Mouse (Mus musculus) forebrain, postnatal 0 days (tissue): ENCODE results near the gene Smok3c. TPM values are rescaled to one million over a fixed set of nuclear protein-coding genes. Genes with fewer than 3 reads are reported as not detected.

Experiments
- ATAC-seq: fragments of 200-750 bp; cut with Nextera tagmentation; 2 replicates; pipeline ENCODE4 v1.8.0; 2017; ENCODE audit warnings: mild to moderate bottlenecking, moderate library complexity
- DNase-seq: peaks from one replicate; pipeline ENCODE4 v3.0.0-alpha.2; 2015
- H3K27ac ChIP-seq: fragments of 300-500 bp; sonication (generic); 2 replicates; pipeline ENCODE4 v1.5.1; 2014; ENCODE audit warnings: low read depth, mild to moderate bottlenecking, antibody characterized with exemption, low read length, moderate library complexity, mixed read lengths
- H3K27me3 ChIP-seq: fragments of 300-500 bp; sonication (generic); 2 replicates; pipeline ENCODE4 v1.6.1; 2014; ENCODE audit warnings: mild to moderate bottlenecking, low read length, mixed read lengths; ENCODE audit not compliant: insufficient read depth
- H3K36me3 ChIP-seq: fragments of 300-500 bp; sonication (generic); 2 replicates; pipeline ENCODE4 v1.6.1; 2014; ENCODE audit warnings: mild to moderate bottlenecking, moderate library complexity; ENCODE audit not compliant: insufficient read depth
- H3K4me1 ChIP-seq: fragments of 300-500 bp; sonication (generic); 2 replicates; pipeline ENCODE4 v1.6.1; 2014; ENCODE audit warnings: antibody characterized with exemption; ENCODE audit not compliant: insufficient read depth
- H3K4me2 ChIP-seq: fragments of 300-500 bp; sonication (generic); 2 replicates; pipeline ENCODE4 v1.6.1; 2014; ENCODE audit warnings: low read depth, mild to moderate bottlenecking, moderate library complexity
- H3K4me3 ChIP-seq: fragments of 300-500 bp; sonication (generic); 2 replicates; pipeline ENCODE4 v1.5.1; 2014; ENCODE audit warnings: low read depth, low read length, mixed read lengths
- H3K9ac ChIP-seq: fragments of 300-500 bp; sonication (generic); 2 replicates; pipeline ENCODE4 v1.6.1; 2014; ENCODE audit warnings: mild to moderate bottlenecking
- H3K9me3 ChIP-seq: fragments of 300-500 bp; sonication (generic); 2 replicates; pipeline ENCODE4 v1.6.1; 2016; ENCODE audit warnings: low read length
- CTCF ChIP-seq: sonication (generic); IDR thresholded peaks from 2 replicates; pipeline ENCODE4 v1.5.1; 2016; ENCODE audit warnings: antibody characterized with exemption, control low read depth, low read depth
- WGBS: fragments of 180-500 bp; shearing (Covaris S2); extraction: QIAGEN DNeasy Blood & Tissue Kit; methylation state at CpG from one replicate; pipeline ENCODE4 v1.1.7; 2014; 5-methylcytosine and 5-hydroxymethylcytosine counted together
- polyA plus RNA-seq: library from polyadenylated mRNA; unstranded; fragments of >200 nt; fragmentation: Nextera tagmentation; extraction: Ambion mirVana; gene quantifications from 2 replicates; pipeline ENCODE4 v1.2.1, GENCODE M21; 2015
- total RNA-seq: library from RNA; depleted of rRNA; stranded (reverse); fragments of >200 nt; gene quantifications from 2 replicates; pipeline ENCODE4 v1.2.3, GENCODE M21; 2014

The Smok3c gene
- total and polyA plus RNA-seq, 2 experiments from 2014 or later = not detected

DNA sequence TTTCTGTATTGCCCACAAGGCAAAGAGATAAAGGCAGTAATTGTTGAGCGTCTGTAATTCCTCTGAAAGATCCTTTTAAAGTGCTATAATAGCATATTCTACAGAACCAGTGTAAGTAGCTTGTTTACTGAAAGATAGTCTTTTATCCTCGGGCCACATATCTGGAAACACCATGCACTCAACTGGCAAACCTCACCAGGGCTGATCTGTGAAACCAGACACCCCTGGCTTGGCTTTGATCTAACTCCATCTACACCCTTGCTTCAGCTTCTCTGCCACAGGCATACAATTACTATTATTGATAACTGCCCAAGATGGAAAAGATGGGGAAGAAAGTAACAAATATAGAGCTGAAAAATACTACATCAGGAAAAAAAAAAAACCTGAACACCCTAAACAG lies 31.5 kb downstream of the Smok3c start:
- Histone ChIP-seq H3K36me3 (no peaks in the 10 kb centered on the region), H3K9me3 (no peaks in the 10 kb centered on the region), H3K4me1 (peaks cover 20% of the 10 kb centered on the region), H3K4me2 (peak overlapping the region; percentile 63), H3K9ac (peak overlapping the region; percentile 100; the same call in 1 of the 2 replicates), H3K27me3 (no peaks in the 10 kb centered on the region), H3K27ac (no peak overlapping the region), H3K4me3 (peak overlapping the region; percentile 98)
- TF ChIP-seq CTCF = no peak
- ATAC-seq = no peak
- 77% methylated on average over 2 of the region's 2 CpGs for WGBS
- DNase-seq = no peak

GRCm38 (mm10) chr5:138084996-138085395 lies 32.0 kb downstream of the Smok3c start, which contains the start of gene Zkscan1:
Gene Zkscan1 (plus strand): TSS chr5:138085084.
- Histone ChIP-seq H3K9me3 (no peaks in the 10 kb centered on the region), H3K27ac (peak within 1 kb of the TSS; percentile 93), H3K4me1 (peaks cover 20% of the 10 kb centered on the region), H3K27me3 (no peaks in the 10 kb centered on the region), H3K4me2 (peak within 1 kb of the TSS; percentile 63), H3K36me3 (no peaks in the 10 kb centered on the region), H3K4me3 (peak within 1 kb of the TSS; percentile 98), H3K9ac (peak within 1 kb of the TSS; percentile 100)
- peak; percentile 91 for DNase-seq
- TF ChIP-seq CTCF = no peak
- peak; percentile 99 for ATAC-seq
- 3% methylated on average over 27 of the region's 27 CpGs for WGBS

- TF ChIP-seq CTCF = no peak
- peak; percentile 36; the same call in 1 of the 2 replicates for ATAC-seq
- Histone ChIP-seq H3K4me2 (peak overlapping the region; percentile 63), H3K27ac (peak overlapping the region; percentile 93), H3K9me3 (no peaks in the 10 kb centered on the region), H3K4me1 (peaks cover 20% of the 10 kb centered on the region), H3K9ac (peak overlapping the region; percentile 100), H3K27me3 (no peaks in the 10 kb centered on the region), H3K4me3 (peak overlapping the region; percentile 98), H3K36me3 (no peaks in the 10 kb centered on the region)
- peak; percentile 64 for DNase-seq
- WGBS = under 1% methylated on average over 18 of the region's 18 CpGs
Observed at GRCm38 (mm10) chr5:138085421-138085911, 32.5 kb downstream of the Smok3c start.

DNA sequence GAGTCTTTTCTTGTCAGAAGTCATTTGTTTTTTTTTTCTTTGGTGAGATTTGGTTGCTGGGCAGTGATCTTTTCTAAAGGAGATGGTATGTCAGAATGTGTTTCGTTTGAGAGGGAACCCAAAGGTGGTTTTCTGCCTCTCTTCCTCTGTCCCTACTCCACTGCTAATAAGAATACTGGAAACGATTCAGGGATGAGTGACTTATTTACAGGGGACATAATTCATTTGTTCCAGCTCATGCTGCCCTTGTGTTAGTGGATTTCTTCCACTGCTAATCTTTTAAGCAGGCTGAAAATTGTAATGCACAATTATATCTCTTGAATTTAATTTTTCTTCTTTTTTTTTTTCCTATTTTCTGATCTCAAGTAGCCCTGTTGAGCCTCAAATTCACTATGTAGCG lies 33.8 kb downstream of the Smok3c start:
- Histone ChIP-seq H3K9ac (0 out of 2 replicates have a peak overlapping the region, but pooled peaks have one; percentile 14), H3K27me3 (no peaks in the 10 kb centered on the region), H3K9me3 (no peaks in the 10 kb centered on the region), H3K36me3 (no peaks in the 10 kb centered on the region), H3K27ac (no peak overlapping the region), H3K4me3 (peak overlapping the region; percentile 98), H3K4me1 (peaks cover 20% of the 10 kb centered on the region), H3K4me2 (peak overlapping the region; percentile 63)
- ATAC-seq (no peak), DNase-seq (no peak)
- WGBS = 84% methylated on average over 3 of the region's 3 CpGs
- no peak for TF ChIP-seq CTCF

DNA sequence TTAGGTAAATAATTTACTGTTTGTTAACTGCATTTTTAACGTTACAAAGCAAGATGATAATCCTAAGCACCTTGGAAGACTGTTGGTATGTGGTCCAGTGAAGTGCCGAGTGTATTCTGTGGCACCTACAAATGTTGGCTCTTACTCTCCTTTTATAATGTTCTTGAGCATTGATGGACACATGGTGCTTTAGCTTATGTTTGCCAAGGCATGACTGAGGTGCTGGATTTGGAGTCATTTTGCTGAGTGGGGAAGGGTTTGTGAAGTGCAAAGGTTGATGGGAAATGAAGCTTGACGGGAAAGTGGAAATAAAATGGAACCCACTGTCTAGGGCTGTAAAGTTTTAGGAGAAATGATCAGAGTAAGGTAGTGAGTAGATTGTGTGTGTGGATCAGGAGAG lies 35.4 kb downstream of the Smok3c start:
- no peak overlapping the region for H3K27ac ChIP-seq
- H3K9ac ChIP-seq = no peak overlapping the region
- 84% methylated on average over 3 of the region's 3 CpGs for WGBS
- DNase-seq = no peak
- H3K27me3 ChIP-seq = no peaks in the 10 kb centered on the region
- H3K4me2 ChIP-seq = no peak overlapping the region
- peaks cover 20% of the 10 kb centered on the region for H3K4me1 ChIP-seq
- no peak for ATAC-seq
- H3K36me3 ChIP-seq = peaks cover 7% of the 10 kb centered on the region
- H3K4me3 ChIP-seq = no peak overlapping the region
- TF ChIP-seq CTCF = no peak
- no peaks in the 10 kb centered on the region for H3K9me3 ChIP-seq

DNA sequence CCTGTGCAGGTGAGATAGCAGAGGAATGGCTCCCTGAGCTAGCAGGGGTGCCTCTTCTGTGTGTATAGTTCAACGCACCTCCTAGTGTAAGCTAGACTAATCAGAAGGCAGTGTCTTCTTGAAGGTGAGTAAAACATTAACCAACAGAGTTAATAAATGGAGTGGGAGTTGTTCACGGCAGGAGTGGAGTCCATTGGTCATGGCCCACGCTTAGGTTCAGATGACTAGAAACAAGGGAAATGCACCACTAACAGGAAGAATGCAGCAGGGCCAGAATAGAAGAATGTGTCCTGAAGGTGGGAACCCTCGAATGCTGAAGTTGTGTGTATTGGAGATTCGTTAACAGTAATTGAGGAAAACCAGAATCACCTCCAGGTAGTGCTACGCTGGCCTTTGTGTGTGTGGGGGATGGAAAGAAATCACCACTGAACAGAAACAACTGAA lies 36.1 kb downstream of the Smok3c start:
- H3K4me1 ChIP-seq = peaks cover 20% of the 10 kb centered on the region
- H3K9me3 ChIP-seq = no peaks in the 10 kb centered on the region
- H3K4me2 ChIP-seq = no peak overlapping the region
- H3K36me3 ChIP-seq = peaks cover 14% of the 10 kb centered on the region
- no peaks in the 10 kb centered on the region for H3K27me3 ChIP-seq
- no peak for TF ChIP-seq CTCF
- WGBS = 76% methylated on average over 6 of the region's 6 CpGs
- H3K9ac ChIP-seq = no peak overlapping the region
- H3K27ac ChIP-seq = no peak overlapping the region
- DNase-seq = no peak
- no peak for ATAC-seq
- H3K4me3 ChIP-seq = no peak overlapping the region

DNA sequence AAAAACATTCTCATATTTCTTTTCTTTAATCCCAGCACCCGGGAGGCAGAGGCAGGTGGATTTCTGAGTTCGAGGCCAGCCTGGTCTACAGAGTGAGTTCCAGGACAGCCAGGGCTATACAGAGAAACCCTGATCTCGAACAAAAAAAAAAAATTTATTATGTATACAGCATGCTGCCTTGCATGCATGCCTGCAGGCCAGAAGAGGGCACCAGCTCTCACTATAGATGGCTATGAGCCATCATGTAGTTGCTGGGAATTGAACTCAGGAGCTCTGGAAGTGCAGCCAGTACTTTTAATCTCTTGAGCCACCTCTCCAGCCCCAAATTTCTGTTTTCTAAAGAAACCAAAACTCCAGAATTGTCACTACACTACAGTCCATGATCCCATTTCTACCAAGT lies 37.3 kb downstream of the Smok3c start:
- peak; percentile 46; the same call in 1 of the 2 replicates for TF ChIP-seq CTCF
- Histone ChIP-seq H3K27ac (no peak overlapping the region), H3K9ac (no peak overlapping the region), H3K4me2 (no peak overlapping the region), H3K4me1 (peaks cover 20% of the 10 kb centered on the region), H3K4me3 (no peak overlapping the region), H3K27me3 (no peaks in the 10 kb centered on the region), H3K36me3 (peaks cover 23% of the 10 kb centered on the region), H3K9me3 (no peaks in the 10 kb centered on the region)
- ATAC-seq = no peak
- DNase-seq = peak; percentile 30
- 84% methylated on average over 3 of the region's 3 CpGs for WGBS
